Mouse (Mus musculus): Measurements from ENCODE around the gene Nup107. TPM values are rescaled to one million over a fixed set of nuclear protein-coding genes. Genes with fewer than 3 reads are reported as not detected.
A peak's percentile ranks its signal among the peaks of the same experiment; 100 is the strongest.

Nup107 gene
- polyA plus RNA-seq, 1 experiment from 2014 or later: 84.0 TPM

DNA sequence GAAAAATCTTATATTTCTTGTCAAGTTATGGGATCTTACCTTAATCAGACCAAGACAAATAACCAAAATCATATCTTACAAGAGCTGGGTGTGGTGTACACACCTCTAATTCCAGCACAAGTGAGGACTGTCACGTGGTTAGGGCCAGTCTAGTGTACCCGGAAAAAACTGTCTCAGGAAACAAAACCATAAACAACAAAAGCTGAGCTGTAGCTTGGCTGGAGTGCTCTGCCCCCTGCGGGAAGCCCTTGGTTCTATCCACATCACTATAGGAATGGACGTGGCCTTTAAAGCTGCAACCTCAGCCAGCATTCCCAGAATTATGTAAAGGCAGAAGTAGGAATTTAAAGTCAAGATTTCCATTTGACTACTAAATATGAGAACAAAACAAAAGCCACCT, 31.6 kb upstream of the Nup107 start:
- Histone ChIP-seq H3K27me3 (ENCODE audit: insufficient read depth, poor library complexity, severe bottlenecking) (no peaks in the 10 kb centered on the region), H3K36me3 (peaks cover 45% of the 10 kb centered on the region), H3K4me3 (no peak overlapping the region), H3K4me1 (peaks cover 11% of the 10 kb centered on the region), H3K9me3 (no peaks in the 10 kb centered on the region), H3K27ac (no peak overlapping the region)
- no peak for DNase-seq (ENCODE audit: low spot score)
- 78% methylated on average over 4 of the region's 4 CpGs for WGBS

DNA sequence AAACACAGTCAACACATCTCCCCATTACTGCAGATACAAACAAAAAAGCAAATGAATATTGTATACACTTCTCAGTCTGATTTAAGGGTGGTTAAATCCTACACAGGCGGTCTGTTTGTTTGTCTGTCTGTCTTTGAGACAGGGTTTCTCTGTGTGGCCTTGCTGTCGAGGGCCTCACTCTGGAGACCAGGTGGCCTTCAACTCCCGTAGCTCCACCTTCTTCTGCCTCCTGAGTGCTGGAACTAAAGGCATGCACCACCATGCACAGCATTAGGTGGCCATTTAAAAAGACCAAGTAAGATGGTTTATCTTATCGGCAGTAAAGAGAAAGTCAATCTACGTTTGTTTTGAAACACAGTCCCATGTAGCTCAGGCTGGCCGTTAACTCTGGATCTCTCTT, 30.8 kb upstream of the Nup107 start:
- H3K27ac ChIP-seq: no peak overlapping the region
- H3K4me1 ChIP-seq: peaks cover 11% of the 10 kb centered on the region
- no peaks in the 10 kb centered on the region for H3K9me3 ChIP-seq
- no peak for DNase-seq (ENCODE audit: low spot score)
- peaks cover 53% of the 10 kb centered on the region for H3K36me3 ChIP-seq
- H3K4me3 ChIP-seq: no peak overlapping the region
- 87% methylated on average over 6 of the region's 6 CpGs for WGBS
- H3K27me3 ChIP-seq (ENCODE audit: insufficient read depth, poor library complexity, severe bottlenecking): no peaks in the 10 kb centered on the region

DNA sequence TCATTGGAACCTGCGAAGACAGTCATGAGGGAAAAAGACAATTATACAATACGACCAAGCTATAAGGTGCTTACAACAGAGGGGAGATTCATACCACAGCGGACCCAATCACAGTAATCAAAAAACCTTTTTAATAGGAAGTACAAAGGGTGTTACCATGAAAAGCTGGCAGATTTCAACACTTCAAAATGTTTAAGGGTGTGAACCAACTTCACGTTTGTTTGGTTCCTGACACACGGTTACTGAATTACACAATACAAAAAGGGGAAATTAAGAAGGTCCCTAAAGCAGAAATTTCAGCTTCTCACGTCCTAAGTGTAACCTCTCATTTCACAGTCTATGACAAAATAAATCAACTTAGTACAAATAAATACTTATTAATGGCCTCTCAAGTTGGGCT, 26.1 kb upstream of the Nup107 start:
- no peaks in the 10 kb centered on the region for H3K4me1 ChIP-seq
- H3K36me3 ChIP-seq: peaks cover 91% of the 10 kb centered on the region
- H3K27ac ChIP-seq: no peak overlapping the region
- H3K4me3 ChIP-seq: no peak overlapping the region
- no peaks in the 10 kb centered on the region for H3K9me3 ChIP-seq
- DNase-seq (ENCODE audit: low spot score): no peak
- 90% methylated on average over 6 of the region's 6 CpGs for WGBS
- H3K27me3 ChIP-seq (ENCODE audit: insufficient read depth, poor library complexity, severe bottlenecking): no peaks in the 10 kb centered on the region

DNA sequence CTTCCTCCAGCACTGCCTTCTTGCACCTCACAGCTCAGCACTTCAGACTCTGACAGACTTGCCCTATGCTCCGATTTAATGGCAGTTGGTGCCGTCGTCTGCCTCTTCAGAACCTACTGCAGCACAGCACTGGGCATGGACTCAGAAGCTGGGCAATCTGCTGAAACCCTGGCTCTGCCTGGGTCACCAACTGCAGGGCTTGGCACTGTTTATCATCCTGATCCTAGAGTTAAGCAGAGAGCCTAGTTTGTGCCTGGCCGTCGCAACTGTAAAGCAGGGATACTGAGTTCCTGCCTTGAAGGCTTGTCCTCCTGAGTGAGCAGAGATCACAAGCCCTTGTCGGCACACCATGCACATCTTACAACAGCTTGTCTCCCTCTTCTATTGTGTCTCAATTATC, 24.2 kb upstream of the Nup107 start:
- peaks cover 84% of the 10 kb centered on the region for H3K36me3 ChIP-seq
- no peak for DNase-seq (ENCODE audit: low spot score)
- H3K27me3 ChIP-seq (ENCODE audit: insufficient read depth, poor library complexity, severe bottlenecking): no peaks in the 10 kb centered on the region
- H3K4me1 ChIP-seq: no peaks in the 10 kb centered on the region
- no peaks in the 10 kb centered on the region for H3K9me3 ChIP-seq
- 89% methylated on average over 6 of the region's 6 CpGs for whole genome bisulfite sequencing
- H3K27ac ChIP-seq: no peak overlapping the region
- no peak overlapping the region for H3K4me3 ChIP-seq

DNA sequence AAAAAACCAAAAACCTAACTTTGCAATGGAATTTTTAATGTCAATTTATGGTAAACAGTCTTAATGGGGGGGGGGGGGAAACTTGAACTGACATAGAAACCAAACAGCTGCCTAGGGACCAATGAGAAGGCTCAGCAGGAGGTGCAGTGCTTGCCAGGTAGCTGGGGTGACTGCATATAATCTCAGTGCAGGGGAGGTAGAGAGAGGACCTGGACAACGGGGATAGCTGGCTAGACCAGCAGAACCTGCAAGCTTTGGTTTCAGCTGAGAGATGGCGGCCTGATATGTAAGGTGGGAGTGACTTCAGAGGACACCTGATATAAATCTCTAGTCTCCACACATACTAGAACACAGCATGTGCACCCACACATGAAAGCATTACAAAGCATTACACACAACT, 20.0 kb upstream of the Nup107 start:
- no peaks in the 10 kb centered on the region for H3K9me3 ChIP-seq
- H3K4me3 ChIP-seq: no peak overlapping the region
- WGBS: 89% methylated on average over 2 of the region's 2 CpGs
- no peaks in the 10 kb centered on the region for H3K27me3 ChIP-seq (ENCODE audit: insufficient read depth, poor library complexity, severe bottlenecking)
- DNase-seq (ENCODE audit: low spot score): no peak
- H3K36me3 ChIP-seq: peaks cover 55% of the 10 kb centered on the region
- no peak overlapping the region for H3K27ac ChIP-seq
- H3K4me1 ChIP-seq: no peaks in the 10 kb centered on the region

DNA sequence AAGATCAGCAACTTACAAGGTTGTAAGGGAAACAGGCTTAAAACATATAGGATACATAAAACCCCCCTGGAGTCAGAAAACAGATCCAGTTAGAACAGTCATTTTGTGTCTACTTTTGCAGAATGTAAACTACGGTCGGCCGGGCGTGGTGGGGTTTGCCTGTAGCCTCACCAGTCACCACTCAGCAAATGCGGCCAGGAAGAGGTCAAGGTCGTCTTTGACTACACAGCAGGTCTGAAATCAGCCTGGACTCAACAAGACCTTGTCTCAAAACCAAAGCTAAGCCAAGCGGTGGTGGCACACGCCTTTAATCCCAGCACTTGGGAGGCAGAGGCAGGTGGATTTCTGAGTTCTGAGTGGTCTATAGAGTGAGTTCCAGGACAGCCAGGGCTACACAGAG, 19.1 kb upstream of the Nup107 start:
- 92% methylated on average over 8 of the region's 8 CpGs for WGBS
- DNase-seq (ENCODE audit: low spot score): no peak
- Histone ChIP-seq H3K27me3 (ENCODE audit: insufficient read depth, poor library complexity, severe bottlenecking) (no peaks in the 10 kb centered on the region), H3K4me3 (no peak overlapping the region), H3K27ac (no peak overlapping the region), H3K4me1 (no peaks in the 10 kb centered on the region), H3K9me3 (no peaks in the 10 kb centered on the region), H3K36me3 (peaks cover 47% of the 10 kb centered on the region)

DNA sequence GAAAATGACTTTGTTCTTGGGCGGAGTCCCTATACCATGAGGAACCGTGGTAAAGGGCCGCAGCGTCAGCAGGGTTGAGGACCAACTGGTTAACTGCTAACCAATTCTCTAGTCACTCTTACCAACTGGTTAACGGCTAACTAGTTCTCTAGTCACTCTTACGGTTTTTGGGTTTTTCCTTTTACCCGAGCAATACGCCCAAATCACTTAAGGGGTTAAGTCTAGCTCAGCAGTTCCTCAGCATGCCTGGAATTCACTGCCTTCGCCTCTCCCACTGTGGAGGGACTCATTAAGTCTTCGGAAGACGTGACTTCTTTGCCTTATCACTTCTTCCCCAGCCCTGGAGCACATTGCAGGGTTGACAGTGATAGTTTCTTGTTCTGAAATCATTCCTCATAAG, 18.0 kb upstream of the Nup107 start:
- Histone ChIP-seq H3K27ac (no peak overlapping the region), H3K4me1 (0 out of 2 replicates have a peak, but pooled peaks cover 3% of the 10 kb centered on the region), H3K9me3 (no peaks in the 10 kb centered on the region), H3K36me3 (peaks cover 36% of the 10 kb centered on the region), H3K27me3 (ENCODE audit: insufficient read depth, poor library complexity, severe bottlenecking) (no peaks in the 10 kb centered on the region), H3K4me3 (no peak overlapping the region)
- WGBS: 70% methylated on average over 11 of the region's 11 CpGs
- no peak for DNase-seq (ENCODE audit: low spot score)

DNA sequence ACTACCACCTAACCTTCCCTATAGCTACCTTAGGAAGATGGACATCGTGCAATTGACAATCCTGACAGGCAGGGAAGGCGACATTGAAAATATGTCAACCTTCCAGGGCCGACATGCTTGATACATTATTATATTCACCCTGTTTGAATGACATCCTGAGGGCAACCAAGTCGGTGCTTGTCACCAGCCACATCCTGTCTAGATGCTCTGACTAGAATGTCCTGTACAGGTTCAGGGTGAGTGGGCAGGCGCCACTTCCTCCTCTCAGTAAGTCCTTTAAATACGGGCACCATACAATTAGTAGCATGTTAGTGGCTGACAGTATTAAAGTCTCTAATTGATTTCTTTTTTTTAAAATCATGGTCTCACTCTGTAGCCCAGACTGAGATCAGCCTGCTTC, 15.6 kb upstream of the Nup107 start:
- H3K4me1 ChIP-seq: 0 out of 2 replicates have a peak, but pooled peaks cover 3% of the 10 kb centered on the region
- H3K36me3 ChIP-seq: peaks cover 17% of the 10 kb centered on the region
- H3K27me3 ChIP-seq (ENCODE audit: insufficient read depth, poor library complexity, severe bottlenecking): no peaks in the 10 kb centered on the region
- no peak overlapping the region for H3K4me3 ChIP-seq
- no peaks in the 10 kb centered on the region for H3K9me3 ChIP-seq
- 87% methylated on average over 6 of the region's 6 CpGs for WGBS
- DNase-seq (ENCODE audit: low spot score): no peak
- H3K27ac ChIP-seq: no peak overlapping the region

DNA sequence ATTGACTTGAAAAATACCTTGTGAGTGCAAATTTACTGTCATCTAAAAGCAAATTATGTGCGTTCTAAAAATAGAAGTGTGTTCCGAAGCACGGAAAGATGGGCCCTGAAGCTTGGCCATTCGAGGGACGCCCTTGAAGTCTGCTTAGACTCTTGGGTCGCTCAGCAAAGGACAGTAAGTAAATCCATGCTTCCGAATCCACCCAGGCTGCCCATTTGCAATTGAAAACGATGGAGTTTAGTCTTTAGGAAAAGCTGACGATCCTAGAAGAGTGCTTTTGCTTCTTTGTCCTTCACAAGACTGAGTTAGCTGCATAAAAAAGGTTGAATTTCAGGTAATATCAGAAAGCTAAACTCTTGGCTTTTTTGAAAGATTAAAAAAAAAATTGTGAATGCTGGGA, 13.4 kb upstream of the Nup107 start:
- Histone ChIP-seq H3K4me3 (no peak overlapping the region), H3K4me1 (0 out of 2 replicates have a peak, but pooled peaks cover 3% of the 10 kb centered on the region), H3K9me3 (no peaks in the 10 kb centered on the region), H3K36me3 (0 out of 2 replicates have a peak, but pooled peaks cover 5% of the 10 kb centered on the region), H3K27me3 (ENCODE audit: insufficient read depth, poor library complexity, severe bottlenecking) (no peaks in the 10 kb centered on the region), H3K27ac (no peak overlapping the region)
- no peak for DNase-seq (ENCODE audit: low spot score)
- WGBS: 53% methylated on average over 9 of the region's 9 CpGs

DNA sequence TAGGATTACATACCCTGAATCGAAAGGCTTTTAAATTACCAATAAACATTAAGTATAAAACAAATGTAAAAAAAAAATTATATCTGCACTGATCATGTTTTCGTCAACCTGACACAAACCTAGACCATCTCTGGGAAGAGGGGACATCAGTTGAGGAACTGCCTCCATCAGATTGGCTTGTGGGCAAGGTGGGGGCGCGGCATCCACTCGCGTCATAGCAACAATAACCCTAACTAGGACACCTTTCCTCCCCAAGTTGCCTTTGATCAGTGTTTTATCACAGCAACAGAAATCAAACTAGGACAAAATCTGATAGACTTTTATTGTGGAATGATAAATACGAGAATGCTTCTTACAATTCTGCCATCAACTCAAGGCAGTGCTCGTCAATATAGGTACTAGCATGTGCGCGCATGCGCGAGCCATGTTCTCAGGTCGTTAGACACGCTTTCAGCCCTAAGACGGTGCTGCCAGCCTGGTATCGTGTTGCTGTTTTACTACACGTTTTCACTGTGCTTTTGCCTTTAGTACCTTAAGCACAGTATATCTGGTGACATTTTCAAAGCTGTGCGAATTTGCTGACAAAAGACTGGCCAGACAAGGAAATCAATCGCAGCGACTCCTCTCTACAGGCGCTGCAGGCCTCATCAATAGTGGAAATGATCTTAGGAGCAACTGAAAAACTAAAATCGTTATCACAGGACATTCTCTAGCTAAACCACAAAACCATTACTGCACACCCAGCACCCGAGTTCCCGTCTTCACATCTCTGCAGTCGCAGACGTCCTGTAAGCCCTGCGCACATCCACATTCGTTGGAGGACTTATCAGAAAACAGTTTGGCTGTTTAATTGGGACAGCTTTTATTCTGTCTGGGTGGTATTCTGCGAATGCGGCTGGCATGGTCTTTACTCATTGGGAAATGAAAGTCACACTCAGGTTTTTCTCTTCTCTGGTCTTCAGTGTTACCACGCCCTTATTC, 11.7 kb upstream of the Nup107 start:
- no peaks in the 10 kb centered on the region for H3K27me3 ChIP-seq (ENCODE audit: insufficient read depth, poor library complexity, severe bottlenecking)
- H3K4me3 ChIP-seq: no peak overlapping the region
- 0 out of 2 replicates have a peak, but pooled peaks cover 3% of the 10 kb centered on the region for H3K4me1 ChIP-seq
- H3K36me3 ChIP-seq: no peaks in the 10 kb centered on the region
- no peak overlapping the region for H3K27ac ChIP-seq
- no peak for DNase-seq (ENCODE audit: low spot score)
- no peaks in the 10 kb centered on the region for H3K9me3 ChIP-seq
- WGBS: 85% methylated on average over 31 of the region's 31 CpGs

DNA sequence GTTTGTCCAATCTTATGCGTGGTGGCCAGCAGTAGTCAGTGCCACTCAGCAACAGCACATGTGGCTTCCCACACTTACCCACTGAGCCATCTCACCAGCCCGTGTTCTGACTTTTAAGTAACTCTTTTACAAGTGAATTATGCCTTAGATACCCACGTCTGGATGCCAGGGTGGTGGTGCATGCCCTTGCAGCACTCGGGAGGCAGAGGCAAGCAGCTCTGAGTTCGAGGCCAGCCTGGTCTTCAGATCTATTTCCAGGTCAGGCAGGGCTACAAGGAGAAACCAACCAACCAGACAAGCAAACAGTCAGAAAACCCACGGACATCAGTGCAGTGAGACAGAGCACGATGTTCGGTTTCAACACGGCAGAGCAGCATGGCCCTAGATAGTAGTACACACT, 9.4 kb upstream of the Nup107 start:
- WGBS: 93% methylated on average over 9 of the region's 9 CpGs
- no peaks in the 10 kb centered on the region for H3K36me3 ChIP-seq
- H3K4me3 ChIP-seq: no peak overlapping the region
- DNase-seq (ENCODE audit: low spot score): peak; percentile 74
- H3K4me1 ChIP-seq: 0 out of 2 replicates have a peak, but pooled peaks cover 3% of the 10 kb centered on the region
- H3K27ac ChIP-seq: no peak overlapping the region
- no peaks in the 10 kb centered on the region for H3K27me3 ChIP-seq (ENCODE audit: insufficient read depth, poor library complexity, severe bottlenecking)
- H3K9me3 ChIP-seq: no peaks in the 10 kb centered on the region

DNA sequence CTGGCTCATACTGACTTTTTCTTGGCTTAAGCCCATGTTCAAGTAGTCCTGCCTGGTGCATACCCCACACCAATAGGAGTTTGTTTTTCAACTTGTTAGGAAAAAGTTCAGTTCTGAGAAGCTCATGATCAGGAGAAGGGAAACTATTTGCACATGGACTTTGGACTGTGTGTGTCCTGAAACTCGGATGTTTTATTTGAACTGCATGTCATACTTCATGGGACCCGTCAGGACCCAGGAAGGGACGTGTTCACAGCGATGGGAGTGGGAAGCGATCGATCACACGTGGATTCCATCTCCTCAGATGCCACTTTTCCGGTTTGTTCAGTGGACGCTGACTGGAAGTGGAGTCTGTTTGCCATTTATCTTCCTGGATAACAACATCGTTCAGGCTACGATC, 7.3 kb upstream of the Nup107 start:
- Histone ChIP-seq H3K4me3 (no peak overlapping the region), H3K36me3 (no peaks in the 10 kb centered on the region), H3K27ac (no peak overlapping the region), H3K9me3 (no peaks in the 10 kb centered on the region), H3K4me1 (no peaks in the 10 kb centered on the region), H3K27me3 (ENCODE audit: insufficient read depth, poor library complexity, severe bottlenecking) (no peaks in the 10 kb centered on the region)
- DNase-seq (ENCODE audit: low spot score): peak; percentile 53
- 88% methylated on average over 11 of the region's 11 CpGs for WGBS

DNA sequence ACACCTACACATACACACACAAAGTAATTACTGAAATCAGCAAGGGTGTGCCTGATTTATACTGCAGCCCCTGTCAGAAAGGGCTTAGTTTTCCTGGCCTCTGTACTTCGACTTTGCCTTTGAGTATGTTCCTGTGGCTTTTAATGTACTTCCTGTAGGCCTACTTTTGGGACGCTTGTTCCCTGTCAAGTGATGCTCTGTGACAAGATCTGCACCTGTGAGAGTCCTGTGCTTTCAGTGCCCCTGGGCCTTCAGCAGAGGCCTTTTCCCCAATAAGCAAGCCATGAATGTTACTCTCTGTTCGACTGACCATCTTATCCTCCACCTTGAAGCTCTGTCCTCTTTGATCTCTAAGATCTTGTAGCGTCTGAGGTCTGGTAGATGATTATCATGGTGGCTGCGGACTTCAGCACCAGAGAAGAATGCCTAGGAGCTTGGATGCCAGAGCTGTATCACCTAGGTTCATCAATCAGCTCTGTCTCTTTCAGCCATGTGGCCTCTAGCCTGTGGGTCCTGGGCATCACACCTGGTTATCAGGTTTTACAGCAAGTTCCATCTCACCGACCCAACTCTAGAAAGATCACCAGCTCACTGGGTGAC, 6.0 kb upstream of the Nup107 start:
- peak; percentile 33 for DNase-seq (ENCODE audit: low spot score)
- Histone ChIP-seq H3K27ac (no peak overlapping the region), H3K36me3 (no peaks in the 10 kb centered on the region), H3K9me3 (no peaks in the 10 kb centered on the region), H3K27me3 (ENCODE audit: insufficient read depth, poor library complexity, severe bottlenecking) (no peaks in the 10 kb centered on the region), H3K4me1 (peaks cover 2% of the 10 kb centered on the region; the same call in 1 of the 2 replicates), H3K4me3 (no peak overlapping the region)
- 77% methylated on average over 6 of the region's 6 CpGs for WGBS
